Mouse (Mus musculus) heart, postnatal 0 days (tissue): ENCODE data around the gene Gm10639.

Experiments used
- CTCF ChIP-seq: IDR thresholded peaks from 2 replicates; pipeline ENCODE4 v1.5.1; 2016; ENCODE audit warnings: antibody characterized with exemption, control low read depth, low read depth
- EP300 ChIP-seq: IDR thresholded peaks from 2 replicates; pipeline ENCODE4 v1.6.1; 2016; ENCODE audit warnings: antibody characterized with exemption, low read depth

DNA sequence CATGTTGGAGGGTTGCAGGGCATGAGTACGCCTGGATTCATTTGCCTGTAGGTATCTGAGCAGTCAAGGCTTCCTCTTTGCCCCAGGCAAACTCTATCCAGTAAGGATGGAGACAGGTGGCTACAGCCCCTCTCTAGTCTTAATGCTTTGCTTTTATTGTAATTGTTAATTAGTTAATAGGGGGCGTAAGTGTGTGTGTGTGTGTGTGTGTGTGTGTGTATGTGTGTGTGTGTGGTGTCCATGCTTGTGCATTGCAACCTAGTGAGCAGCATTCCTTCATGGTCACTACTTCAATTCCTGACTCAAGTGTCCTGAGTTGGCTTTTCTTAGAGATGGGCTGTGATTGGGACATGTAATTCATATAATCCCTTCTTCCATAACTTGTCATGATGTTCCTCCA lies 25.0 kb downstream of the Gm10639 start, which contains the start of gene Omt2a:
- TF ChIP-seq CTCF, result no peak
- TF ChIP-seq EP300, result no peak
